Mouse (Mus musculus): ENCODE data around the gene Itga7.

The Itga7 gene

DNA sequence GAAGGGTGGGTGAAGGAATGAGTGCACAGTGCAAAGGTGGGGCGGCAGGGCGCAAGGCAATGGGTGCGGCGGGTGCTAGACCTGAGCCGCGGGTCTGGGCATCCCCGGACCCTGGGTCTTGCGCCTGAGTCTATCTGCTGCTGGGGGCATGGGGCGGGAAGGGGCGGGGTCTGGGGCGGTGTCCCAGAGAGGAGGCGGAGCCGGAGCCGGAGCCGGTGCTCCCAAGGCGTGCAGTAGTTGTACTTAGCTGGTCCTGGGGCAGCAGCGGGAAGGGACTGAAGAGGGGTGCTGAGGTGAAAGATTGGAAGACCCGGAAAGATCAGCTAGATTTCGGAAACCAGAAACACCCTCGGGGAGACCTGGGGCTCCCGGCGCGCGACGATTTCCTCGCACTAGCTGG lies at the start of gene Itga7:
TSS of gene Itga7 (plus strand) at position 245 of the 400 bp plus-strand sequence.
- peak; percentile 46 for DNase-seq (ENCODE audit: low spot score)

DNA sequence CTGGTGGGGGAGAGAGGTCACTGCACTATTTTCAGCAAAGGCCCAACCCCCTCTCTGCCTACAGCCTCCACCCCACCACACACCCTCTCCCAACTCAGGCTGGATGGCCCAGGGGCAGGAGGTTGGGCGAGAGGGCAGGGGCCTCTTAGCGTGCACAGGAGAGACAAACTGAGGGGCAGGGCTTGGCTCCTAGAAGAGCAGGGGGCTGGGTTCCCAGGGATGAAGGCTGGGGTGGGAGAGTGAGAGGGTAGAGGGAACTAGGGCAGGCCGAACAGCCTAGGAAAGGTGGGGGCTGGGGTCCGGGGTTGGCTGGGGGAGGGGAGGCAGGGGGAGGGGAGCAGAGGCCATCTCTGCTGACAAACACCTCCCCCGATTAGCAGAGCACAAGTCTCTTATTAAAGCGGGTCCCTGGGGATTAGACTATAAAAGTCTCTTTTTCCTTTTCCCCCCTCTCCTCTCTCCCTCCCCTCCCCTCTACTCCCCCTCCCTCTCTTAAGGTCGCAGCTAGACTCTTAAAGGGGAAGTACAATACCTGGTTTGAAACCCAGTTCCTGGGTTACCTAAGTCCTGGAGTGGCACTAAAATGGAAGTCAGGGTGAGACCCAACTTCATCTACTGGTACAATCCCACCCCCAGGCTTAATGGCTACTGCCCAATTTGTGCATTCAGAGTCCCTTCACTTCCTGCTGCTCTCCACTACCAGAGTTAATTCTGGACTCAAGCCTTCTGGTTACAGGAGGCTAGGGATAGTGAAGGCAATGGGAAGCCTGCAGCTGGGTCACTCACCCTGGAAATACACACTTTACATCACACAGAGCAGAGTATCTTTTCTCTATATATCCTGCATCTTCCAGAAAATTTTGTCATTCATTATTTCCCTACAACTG lies 44.4 kb upstream of the Itga7 start:
- DNase-seq (ENCODE audit: low spot score), result no peak

DNA sequence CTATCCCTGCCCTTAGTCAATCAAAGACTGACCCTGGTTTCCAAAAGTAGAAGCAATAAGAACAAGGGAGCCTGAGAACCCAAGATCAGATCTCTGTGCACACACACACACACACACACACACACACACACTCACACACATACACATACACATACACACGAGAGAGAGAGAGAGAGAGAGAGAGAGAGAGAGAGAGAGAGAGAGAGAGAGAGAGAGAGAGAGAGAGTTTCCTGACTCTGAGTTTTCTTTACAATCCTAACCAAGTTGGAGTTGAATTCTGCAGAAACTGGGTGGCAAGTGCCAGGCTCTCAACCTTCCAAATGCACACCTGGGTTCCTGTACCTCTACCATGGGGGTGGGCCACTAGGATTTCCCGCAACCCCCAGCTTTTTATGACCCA lies 43.8 kb upstream of the Itga7 start:
- no peak for DNase-seq (ENCODE audit: low spot score)

GRCm38 (mm10) chr10:128890383-128891295 lies 43.0 kb upstream of the Itga7 start:
- no peak for DNase-seq (ENCODE audit: low spot score)

GRCm38 (mm10) chr10:128891296-128892094 lies 42.1 kb upstream of the Itga7 start, which contains the start of gene Gdf11:
Gdf11 (minus strand) TSS chr10:128891718.
- DNase-seq (ENCODE audit: low spot score), result peak; percentile 39

GRCm38 (mm10) chr10:128892246-128892645 lies 41.4 kb upstream of the Itga7 start:
- no peak for DNase-seq (ENCODE audit: low spot score)

GRCm38 (mm10) chr10:128895437-128895836 lies 38.2 kb upstream of the Itga7 start:
- DNase-seq (ENCODE audit: low spot score), result peak; percentile 87

DNA sequence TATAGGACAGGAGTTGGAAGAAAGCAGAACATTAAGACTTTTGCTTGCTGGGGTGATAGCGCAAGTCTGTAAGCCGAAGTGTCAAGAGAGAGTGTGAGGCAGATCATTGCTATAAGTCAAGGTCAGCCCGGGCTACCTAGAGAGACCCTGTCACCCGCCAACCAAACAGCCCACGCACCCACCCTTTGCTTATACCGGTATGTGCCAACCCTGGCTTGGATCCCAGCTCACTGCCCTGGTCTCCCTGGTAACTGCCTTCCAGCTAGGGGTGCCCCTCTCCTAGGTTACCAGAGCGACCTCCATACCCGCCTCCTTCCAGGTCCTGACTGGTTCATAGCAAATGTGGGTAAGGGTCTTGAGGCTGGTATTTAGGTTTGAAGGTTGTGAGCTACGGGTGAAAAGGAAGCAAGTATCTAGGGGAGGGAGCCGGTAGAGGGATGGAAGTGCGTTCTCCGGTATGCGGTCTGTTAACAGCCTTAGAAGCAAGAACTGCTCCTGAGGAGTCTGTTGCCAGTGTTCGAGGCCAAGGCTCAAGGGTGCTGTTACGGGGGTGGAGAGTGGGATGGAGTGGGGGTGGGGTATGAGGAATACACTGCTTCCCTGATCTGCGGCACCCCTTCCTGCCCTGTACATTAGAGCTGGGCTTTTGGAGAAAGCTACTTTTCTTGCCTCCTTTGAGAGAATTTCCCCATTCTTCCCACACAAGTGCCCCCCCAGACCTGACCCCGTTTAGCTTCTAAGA lies 37.5 kb upstream of the Itga7 start:
- no peak for DNase-seq (ENCODE audit: low spot score)

DNA sequence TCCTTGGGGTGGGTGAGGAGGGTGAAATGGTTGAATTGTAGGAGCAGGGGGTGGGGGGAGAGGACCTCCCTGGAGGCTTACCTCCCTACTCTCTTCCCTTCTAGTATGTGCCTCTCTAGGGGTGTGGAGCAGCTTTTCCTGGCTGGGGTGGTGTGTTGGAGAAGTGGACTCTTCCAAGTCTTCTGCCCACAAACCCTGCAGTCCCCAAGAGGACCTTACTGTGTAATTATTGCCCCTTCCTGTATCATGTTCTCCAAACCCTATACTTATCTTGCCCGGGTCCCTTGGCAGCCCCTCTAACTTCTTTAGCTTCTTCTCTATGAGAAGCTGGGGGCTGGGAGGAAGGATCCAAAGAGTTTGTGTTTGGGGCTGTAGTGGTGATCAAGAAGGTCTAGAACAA lies 36.8 kb upstream of the Itga7 start:
- no peak for DNase-seq (ENCODE audit: low spot score)

DNA sequence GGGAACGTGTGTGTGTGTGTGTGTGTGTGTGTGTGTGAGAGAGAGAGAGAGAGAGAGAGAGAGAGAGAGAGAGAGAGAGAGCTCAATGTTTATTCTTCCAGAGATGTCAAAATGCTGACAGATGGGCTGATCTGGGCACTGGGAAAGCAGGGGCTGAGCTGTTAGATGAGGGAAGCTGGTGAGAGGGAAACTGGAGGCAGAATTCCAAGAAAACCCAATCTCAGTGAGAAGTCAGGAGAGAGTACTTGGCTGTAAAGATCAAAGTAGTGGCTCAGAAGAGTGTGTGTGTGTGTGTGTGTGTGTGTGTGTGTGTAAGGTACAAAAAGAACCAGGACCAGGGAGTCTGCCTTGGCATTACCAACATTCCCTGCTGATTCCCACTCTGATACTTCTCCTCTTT lies 36.1 kb upstream of the Itga7 start:
- DNase-seq (ENCODE audit: low spot score), result no peak

DNA sequence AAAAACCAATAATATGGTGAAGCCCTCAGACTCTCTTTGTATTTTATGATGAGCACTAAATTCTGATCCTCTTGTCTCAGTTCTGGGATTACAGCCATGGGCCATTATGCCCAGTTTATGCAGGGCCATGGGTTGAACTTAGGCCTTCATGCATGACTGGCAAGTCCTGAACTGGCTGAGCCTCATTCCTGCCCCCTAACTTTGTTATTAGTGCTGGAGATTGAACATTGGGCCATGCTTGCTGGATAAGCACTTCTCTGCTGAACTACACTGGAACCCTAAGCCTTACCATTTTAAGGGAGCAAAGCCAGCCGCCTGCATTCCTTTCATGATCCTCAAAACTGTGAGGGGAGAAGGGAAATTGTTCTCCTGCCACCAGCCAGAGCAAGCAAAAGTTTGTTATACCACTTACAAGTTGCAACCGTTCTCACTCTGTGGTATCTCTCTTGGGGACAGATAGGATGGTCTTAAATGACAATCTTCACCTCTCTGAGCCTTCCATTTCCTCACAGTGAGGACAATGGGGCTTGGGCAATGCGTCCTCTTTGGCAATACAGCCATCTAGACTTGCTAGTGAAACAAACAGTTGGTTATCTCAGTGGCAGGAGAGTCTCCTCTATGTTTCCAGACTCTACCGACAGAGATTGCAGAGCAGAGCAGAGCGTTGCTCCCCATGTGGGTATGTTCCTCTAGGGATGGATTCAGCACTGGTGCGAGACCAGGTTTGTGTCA lies 33.7 kb upstream of the Itga7 start:
- DNase-seq (ENCODE audit: low spot score), result no peak

DNA sequence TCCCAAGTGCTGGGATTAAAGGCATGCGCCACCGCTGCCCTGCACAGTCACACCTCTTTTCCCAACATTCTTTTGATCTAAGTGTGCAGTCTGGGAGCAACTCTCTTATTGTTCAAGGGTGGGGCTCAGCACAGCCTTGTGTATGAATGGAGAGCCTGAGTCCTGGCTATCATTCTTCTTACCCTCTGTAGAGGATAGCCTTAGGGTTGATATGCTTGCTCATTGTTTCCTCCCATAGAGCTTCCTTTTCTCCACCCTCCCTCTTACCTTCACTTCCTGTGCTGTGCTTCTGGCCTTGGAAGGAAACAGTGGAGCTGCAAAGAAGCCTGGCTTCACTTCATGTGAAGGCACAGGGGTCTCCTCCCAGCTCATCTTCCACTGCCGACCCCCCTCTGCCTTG lies 32.9 kb upstream of the Itga7 start, which contains the start of gene Cd63:
TSS of gene Cd63 (plus strand) at position 292 of the 400 bp plus-strand sequence.
- no peak for DNase-seq (ENCODE audit: low spot score)

- DNase-seq (ENCODE audit: low spot score), result no peak
Measured at GRCm38 (mm10) chr10:128901409-128901808, 32.2 kb upstream of the Itga7 start.

DNA sequence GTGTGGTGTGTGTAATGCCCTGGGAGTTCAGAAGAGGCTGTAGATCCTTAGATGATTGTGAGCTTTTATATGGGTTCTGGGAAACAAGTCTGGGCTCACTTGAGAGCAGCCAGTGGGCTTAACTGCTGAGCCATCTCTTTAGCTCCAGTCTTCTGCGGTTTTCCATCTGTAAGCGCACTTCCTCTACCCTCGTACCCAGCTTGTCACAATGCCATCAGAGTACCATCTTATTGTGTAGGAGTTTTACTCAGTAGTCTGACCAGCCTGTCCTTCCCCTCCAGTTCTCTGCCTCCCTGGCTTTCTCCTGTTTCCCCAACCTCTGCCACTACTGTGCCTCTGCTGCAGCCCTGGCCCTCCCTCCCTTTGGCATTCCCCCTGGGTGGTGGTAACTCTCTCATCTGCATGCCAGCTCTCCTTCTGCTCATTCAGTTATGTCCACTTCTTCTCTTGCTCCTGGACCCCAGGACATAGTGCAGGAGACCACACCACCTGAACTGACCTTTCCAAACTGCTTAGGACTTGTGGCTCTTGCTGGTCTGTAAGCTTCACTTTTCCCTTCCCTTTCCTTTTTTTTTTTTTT lies 31.1 kb upstream of the Itga7 start:
- no peak for DNase-seq (ENCODE audit: low spot score)

DNA sequence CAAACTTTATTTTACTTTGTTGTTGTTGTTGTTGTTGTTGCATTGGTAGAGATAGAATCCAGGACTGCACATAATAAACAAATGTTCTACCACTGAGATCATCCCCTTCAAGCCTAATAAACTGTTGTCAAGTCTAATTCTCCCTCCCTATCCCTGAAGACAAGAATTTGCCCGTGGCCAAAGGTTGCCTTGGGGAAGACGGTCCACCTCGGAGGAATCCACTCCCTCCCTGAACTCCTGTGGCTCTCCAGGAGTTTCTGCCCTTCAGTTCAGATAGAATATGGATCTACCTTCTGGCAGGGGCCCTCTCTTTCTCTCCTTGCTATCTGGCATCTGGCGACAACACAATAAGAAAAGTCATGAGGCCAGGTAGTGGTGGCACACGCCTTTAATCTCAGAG lies 28.8 kb upstream of the Itga7 start:
- no peak for DNase-seq (ENCODE audit: low spot score)

- DNase-seq (ENCODE audit: low spot score), result no peak
Measured at GRCm38 (mm10) chr10:128908778-128909448, 24.7 kb upstream of the Itga7 start.

- peak; percentile 85 for DNase-seq (ENCODE audit: low spot score)
Measured at GRCm38 (mm10) chr10:128909567-128910028, 24.0 kb upstream of the Itga7 start.

- DNase-seq (ENCODE audit: low spot score), result peak; percentile 35
Measured at GRCm38 (mm10) chr10:128910066-128910841, 23.4 kb upstream of the Itga7 start.

DNA sequence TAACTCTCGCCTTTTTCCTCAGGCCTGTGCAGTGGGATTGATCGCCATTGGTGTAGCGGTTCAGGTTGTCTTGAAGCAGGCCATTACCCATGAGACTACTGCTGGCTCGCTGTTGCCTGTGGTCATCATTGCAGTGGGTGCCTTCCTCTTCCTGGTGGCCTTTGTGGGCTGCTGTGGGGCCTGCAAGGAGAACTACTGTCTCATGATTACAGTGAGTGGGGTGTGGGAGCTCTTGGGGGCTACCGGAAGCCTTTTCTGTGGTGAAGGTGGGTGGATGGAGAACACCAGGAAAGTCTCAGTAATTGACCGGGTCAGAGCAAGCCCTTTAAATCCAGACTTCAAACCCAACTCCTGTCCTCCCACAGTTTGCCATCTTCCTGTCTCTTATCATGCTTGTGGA lies 22.2 kb upstream of the Itga7 start:
- no peak for DNase-seq (ENCODE audit: low spot score)

Measured in lung, postnatal 25 days (tissue).